Mouse (Mus musculus): ENCODE data around the gene Mfsd4b2.
"Not testable (repeated sequence)": the region's sequence is repeated elsewhere in the genome, so short reads cannot be mapped to it uniquely, and the experiment has no call there.

The Mfsd4b2 gene

DNA sequence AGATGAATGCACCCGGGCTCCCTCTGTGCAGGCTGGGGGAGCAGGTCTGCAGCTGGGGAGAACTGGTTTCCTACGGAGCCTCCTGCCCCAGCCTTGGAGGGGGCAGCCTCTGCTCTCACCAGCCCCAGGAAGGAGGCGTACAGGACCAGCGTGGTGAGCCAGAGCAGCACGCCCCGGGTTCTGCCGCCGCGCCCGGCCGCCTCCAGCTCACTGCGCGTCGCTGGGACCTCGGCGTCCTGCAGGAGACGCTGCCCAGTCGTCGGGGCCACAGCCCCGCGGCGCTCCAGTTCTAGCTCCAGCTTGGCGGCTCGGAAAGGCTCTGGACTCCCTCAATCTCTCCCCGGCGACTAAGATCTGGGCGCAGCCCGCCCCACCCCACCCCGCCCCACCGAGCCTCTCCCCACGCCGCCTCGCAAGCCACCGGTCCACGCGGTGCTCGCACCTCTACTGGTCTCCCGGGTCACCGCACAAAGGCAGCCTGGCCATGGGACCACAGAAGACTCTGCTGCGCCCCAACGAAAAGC lies at the start of gene Mfsd4b2:
Gene Mfsd4b2 (minus strand): TSS at position 308 of the 524 bp plus-strand sequence.
- peak; percentile 6 to 12 for DNase-seq

- DNase-seq = no peak
Observed at GRCm38 (mm10) chr10:39975771-39976170, 49.0 kb upstream of the Mfsd4b2 start.

DNA sequence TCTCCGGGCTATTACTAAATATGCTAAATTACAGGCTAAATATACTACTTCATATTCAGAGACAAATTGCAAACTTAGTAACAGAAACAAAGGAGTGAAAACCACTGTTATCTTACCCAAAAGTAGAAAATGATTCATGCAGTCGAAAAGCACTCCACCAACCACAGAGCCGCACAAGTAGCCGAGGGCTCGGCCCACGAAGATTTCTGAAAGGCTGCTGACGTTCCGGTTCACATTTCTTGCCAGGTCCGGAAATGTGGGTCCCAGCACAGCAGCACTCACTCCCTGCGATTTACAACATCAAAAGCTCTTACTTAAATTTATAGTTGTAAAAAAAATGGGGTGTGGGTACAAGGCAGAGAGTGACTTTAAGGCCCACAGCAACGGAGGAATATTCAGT lies 48.3 kb upstream of the Mfsd4b2 start:
- no peak for DNase-seq

- DNase-seq = no peak
Observed at GRCm38 (mm10) chr10:39967512-39967911, 40.8 kb upstream of the Mfsd4b2 start.

DNA sequence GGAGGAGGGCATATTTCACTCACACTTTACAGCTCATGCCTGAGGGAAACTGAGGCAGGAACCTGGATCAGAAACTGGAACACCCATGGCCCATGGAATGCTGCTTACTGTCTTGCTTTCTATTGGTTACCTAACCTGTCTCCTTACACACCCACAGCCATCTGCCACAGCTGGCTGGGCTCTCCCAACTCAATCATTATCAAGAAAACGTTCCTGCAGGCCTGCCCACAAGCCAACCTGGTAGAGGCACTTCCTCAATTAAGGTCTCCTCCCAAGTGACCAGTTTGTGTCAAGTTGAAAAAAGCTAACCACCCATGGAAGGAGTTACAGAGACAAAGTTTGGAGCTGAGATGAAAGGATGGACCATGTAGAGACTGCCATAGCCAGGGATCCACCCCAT lies 35.2 kb upstream of the Mfsd4b2 start:
- no peak for DNase-seq

GRCm38 (mm10) chr10:39960441-39960822 lies 33.7 kb upstream of the Mfsd4b2 start:
- no peak for DNase-seq

- peak; percentile 93 to 95 for DNase-seq
Observed at GRCm38 (mm10) chr10:39959761-39960440, 33.2 kb upstream of the Mfsd4b2 start, which contains the start of gene Mfsd4b3. Gene Mfsd4b3, minus strand, starts transcription at chr10:39960153.

DNA sequence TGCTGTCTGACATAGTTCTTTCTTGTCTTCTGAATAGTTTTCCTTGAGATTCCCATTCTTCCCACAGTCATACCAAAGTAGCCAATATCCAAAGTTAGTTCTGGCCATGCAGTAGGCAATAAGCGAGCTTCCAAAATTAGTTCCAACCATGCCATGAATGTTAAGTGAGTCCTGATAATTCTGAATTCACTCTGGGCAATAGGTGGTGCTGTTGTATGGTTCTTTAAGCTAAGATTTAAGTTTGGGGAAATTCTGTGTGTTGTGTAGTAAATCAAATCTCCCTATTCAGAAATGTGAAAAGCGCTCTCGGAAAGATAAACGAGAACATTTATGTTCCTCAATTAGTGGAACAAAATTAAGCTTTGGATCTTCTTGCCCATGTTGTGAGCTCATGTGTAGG lies 31.5 kb upstream of the Mfsd4b2 start:
- no peak for DNase-seq

- no peak for DNase-seq
Observed at GRCm38 (mm10) chr10:39956340-39956878, 29.7 kb upstream of the Mfsd4b2 start.

GRCm38 (mm10) chr10:39955163-39955562 lies 28.4 kb upstream of the Mfsd4b2 start:
- DNase-seq = no peak

- DNase-seq = no peak
Observed at GRCm38 (mm10) chr10:39949377-39949954, 22.7 kb upstream of the Mfsd4b2 start.

- not testable (repeated sequence) for DNase-seq
Observed at GRCm38 (mm10) chr10:39947195-39947594, 20.5 kb upstream of the Mfsd4b2 start.

- no peak for DNase-seq
Observed at GRCm38 (mm10) chr10:39936553-39936952, 9.8 kb upstream of the Mfsd4b2 start.

- not testable (repeated sequence) for DNase-seq
Observed at GRCm38 (mm10) chr10:39924556-39924955, 2.2 kb downstream of the Mfsd4b2 start.

DNA sequence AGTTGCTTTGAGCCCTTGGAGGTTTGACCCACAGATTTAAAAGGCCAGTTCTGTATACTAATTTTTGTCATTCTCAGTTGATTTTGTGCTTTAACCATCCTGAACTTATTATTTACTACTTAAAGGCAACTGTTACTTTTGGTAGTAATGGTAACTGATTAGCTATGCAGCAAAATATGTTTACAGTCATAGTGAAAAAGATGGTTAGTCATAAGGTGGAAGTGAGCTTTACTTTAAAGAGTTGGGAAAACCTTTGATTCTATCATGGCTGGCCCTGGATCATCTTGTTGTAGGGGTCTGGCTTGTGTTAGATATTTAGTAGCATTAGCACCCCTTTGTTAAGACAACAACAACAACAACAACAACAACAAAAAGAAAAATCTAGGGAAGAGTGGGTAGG lies 14.1 kb downstream of the Mfsd4b2 start:
- DNase-seq = no peak

DNA sequence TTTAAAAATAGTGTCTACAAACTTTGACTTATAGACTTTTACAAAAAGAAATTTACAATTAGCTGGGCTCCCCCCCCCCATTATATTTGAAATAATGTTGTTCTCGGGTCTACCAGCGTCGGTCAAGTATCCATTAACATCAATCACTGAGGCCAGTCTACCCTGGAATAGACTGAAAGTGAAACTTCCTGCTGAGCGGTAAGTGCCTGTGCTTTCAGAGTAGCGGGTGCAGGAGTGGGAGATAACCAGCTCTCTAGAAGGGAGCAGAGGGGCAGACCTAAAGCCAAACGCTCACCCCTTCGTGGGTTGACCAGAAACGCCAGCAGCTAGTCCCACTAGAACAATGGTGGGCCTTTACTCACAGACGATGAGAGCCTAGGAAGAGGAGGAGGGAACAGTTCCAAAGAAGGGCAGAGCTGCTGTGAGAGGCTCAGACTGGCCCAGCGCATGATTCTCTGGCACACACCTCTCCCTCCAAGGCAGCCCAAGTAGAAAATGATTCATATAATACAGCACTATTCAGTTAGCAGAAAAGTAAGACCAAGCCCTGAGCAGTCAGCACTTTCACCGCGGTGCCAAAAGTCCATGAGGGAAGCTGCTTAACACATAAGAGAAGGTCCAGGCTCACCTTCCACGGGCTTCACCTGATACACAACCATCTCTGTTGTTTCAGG lies 17.8 kb downstream of the Mfsd4b2 start:
- DNase-seq = no peak

DNA sequence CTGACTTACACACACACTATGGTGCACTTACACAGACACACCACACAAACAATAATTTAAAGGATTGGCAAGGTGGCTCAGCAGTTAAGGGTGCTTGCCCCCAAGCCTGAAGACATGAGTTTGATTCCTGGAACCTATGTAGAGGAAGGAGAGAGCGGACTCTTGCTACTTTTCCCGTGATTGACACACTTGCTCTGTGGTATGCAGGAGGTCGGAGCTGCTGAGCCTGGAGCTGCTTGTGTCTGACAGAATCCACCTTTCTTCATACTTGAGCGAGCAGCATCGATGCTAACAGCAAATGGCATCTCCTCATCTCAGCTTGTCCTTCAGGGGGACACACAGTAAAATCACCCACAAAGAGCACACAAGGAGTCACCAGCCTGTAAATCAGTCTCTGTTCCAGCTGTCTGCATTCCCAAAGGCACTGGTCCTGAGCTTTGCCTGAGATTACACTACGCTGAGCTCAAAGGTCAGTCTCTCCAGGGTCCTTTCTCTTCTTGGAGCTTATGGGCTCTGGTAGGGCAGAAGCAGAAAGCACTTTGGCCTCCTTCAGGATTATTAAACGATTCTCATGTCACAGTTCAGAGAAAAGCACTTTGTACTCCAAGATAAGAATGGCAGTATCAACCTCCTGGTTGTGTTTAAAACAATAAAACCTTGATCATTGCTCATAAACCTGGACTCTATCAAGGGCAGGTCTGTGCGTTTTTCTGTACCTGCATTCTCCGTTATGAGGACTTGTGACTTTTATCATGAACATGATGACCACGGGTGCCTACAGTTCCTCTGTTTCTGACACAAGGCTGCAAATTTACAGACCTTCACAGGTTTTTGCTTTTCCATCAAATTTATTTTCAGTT lies 19.7 kb downstream of the Mfsd4b2 start:
- DNase-seq = no peak

GRCm38 (mm10) chr10:39904191-39904590 lies 22.5 kb downstream of the Mfsd4b2 start:
- DNase-seq = no peak

GRCm38 (mm10) chr10:39898874-39899371 lies 27.8 kb downstream of the Mfsd4b2 start, which contains the start of gene Mfsd4b4:
Gene Mfsd4b4, minus strand, starts transcription at chr10:39899238.
- DNase-seq = peak; percentile 79 to 85

DNA sequence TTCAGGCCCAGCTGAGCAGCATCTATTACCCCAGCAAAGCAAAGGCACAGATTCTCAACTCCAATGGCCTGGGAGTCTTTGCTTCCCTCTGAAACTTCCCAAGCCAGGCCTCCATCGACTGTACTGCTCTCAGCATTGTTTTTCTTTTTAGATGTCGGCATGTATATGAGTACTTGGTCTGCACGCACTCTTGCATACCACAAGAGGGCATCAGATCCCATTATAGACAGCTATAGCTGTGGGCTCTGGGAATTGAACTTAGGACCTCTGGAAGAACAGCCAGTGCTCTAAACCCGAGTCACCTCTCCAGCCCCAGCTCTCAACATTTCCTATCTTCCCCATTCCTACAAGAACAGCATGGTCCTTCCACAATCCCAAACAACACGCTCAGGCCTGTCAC lies 30.2 kb downstream of the Mfsd4b2 start:
- no peak for DNase-seq

GRCm38 (mm10) chr10:39893702-39894697 lies 32.7 kb downstream of the Mfsd4b2 start:
- no peak for DNase-seq

Data from thymus, postnatal 36 days (tissue).